Mouse (Mus musculus): ENCODE measurements around the gene Zbtb21. TPM values are rescaled to one million over a fixed set of nuclear protein-coding genes. Genes with fewer than 3 reads are reported as not detected.

Gene Zbtb21
- 3.5 TPM for polyA plus RNA-seq (2014; fragmentation: Illumina TruSeq; extraction: RNeasy Lipid Tissue Mini Kit (QIAGEN cat#74804); ENCODE audit: low read depth, low replicate concordance)

DNA sequence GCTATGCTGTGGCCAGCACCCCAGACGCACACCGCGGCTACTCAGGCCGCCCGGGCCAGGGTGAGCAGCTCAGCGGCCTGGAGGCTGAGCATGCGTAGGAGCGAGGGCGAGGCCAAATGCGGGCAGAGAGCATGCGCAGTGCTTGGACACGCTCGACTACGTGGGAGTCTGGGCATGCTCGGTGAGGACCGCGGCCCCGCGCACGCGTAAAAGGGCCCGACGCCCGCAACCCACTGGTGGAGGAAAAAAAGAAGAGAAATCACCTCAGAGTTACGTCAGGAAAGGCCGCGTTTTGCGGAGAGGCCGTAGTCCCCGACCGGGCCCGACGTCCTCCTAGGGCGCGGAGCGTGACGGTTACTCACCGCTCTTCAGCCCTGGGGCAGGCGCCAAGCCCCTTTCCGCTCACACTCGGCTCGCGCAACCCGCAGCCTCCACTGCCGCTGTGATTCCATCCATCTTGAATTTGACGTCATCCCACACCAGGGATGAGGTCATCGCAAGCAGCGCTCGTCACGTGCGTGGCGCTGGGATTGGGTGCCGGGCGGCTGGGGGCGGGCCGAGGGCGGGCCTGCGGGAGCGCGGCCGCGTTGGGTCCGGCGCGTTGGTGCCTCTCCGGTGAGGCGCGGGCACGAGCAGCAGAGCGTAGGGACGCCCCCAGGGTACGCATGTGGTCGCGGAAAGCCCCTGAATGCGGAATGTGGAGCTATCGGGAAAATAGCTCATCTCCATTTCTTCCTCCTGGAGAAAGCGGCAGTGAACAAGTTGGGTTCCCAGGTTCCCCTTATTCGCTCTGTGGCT, at the start of gene Zbtb21, which contains the start of gene C2cd2:
Gene Zbtb21, minus strand, starts transcription at position 472 of the 798 bp plus-strand sequence.
Gene C2cd2, minus strand, starts transcription at position 448 of the 798 bp plus-strand sequence.

DNA sequence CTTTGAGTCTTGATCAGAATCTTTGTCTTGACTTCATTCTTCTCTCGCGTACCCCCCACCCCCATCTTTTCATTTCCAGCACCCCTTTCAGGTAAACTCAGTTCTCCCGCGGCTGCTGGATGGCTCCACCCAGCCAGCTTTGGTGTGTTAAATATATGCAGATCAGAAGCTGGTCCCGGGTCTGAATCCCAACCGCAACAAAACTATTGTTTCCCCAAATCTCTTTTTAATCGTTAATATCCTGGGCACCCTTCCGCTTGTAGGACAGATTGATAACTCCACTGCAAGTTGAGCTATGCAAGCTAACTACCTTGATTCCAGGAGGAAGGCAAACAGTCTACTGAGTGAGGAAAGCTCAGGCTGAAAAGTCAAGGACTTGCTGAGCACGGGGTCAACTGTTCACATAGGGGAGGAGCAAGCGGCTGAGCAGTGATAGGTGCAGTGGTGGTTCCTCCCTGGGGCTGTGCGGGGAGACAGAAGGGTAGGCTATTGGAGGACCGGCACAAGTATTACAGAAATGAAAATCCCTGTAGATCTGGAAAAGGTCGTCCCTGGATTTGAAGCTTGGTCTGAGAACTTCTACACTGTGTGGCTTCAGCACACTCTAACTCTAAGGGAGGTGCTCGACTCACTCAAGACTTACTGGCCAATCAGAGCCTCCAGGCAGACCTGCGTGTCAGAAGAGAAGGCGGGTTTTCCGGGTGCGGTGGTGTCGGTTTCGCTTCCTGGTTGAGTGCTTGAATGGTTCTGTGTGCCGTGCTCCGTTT, 34.4 kb upstream of the Zbtb21 start, which contains the start of gene B230307C23Rik:
Gene B230307C23Rik, plus strand, starts transcription at position 700 of the 767 bp plus-strand sequence.

Other genes with a start within 250 kb of the Zbtb21 start
- 1.8 TPM for gene Ripk4, start 198.8 kb downstream of the Zbtb21 start, polyA plus RNA-seq (2014; fragmentation: Illumina TruSeq; extraction: RNeasy Lipid Tissue Mini Kit (QIAGEN cat#74804); ENCODE audit: low read depth, low replicate concordance)
- gene Prdm15, start 110.8 kb downstream of the Zbtb21 start, polyA plus RNA-seq (2014; fragmentation: Illumina TruSeq; extraction: RNeasy Lipid Tissue Mini Kit (QIAGEN cat#74804); ENCODE audit: low read depth, low replicate concordance), result 2.0 TPM
- gene C2cd2, start within 50 bp of the Zbtb21 start, polyA plus RNA-seq (2014; fragmentation: Illumina TruSeq; extraction: RNeasy Lipid Tissue Mini Kit (QIAGEN cat#74804); ENCODE audit: low read depth, low replicate concordance), result 59.1 TPM
- gene B230307C23Rik, start 34.7 kb upstream of the Zbtb21 start, polyA plus RNA-seq (2014; fragmentation: Illumina TruSeq; extraction: RNeasy Lipid Tissue Mini Kit (QIAGEN cat#74804); ENCODE audit: low read depth, low replicate concordance), result 13.4 TPM
- gene A630089N07Rik, start 119.8 kb upstream of the Zbtb21 start, polyA plus RNA-seq (2014; fragmentation: Illumina TruSeq; extraction: RNeasy Lipid Tissue Mini Kit (QIAGEN cat#74804); ENCODE audit: low read depth, low replicate concordance), result 5.7 TPM

Measured in liver, adult 10 weeks (tissue).